Mouse (Mus musculus): ENCODE data around the gene Xrcc4.

DNA sequence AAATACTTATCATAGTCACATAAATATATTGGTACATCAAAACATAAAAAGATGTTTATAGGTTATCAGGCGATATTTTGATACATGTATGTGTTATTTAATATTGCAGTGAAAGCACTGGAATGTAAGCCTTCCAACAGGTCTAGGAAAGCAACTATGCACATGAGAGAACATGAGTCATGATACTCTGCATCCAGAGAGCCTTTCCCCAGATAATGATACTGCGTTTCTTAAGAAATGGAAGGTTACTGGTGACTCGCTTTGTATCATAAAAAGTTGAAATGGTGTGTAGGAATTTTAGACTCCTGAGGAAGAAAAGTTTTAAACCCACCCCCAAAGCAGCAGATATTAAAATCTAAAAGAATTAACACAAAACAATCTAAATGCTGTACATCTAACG, 190.3 kb downstream of the Xrcc4 start:
- TF ChIP-seq POLR2A (IDR thresholded peaks at IDR 0.05; ENCODE audit: borderline replicate concordance, low read depth, low read length) (no peak), CTCF (IDR thresholded peaks at IDR 0.05; ENCODE audit: low read depth, low read length) (no peak)
